Mouse (Mus musculus): Measurements from ENCODE around the gene Cd276. TPM values are rescaled to one million over a fixed set of nuclear protein-coding genes. Genes with fewer than 3 reads are reported as not detected.
A peak's percentile ranks its signal among the peaks of the same experiment; 100 is the strongest.

Gene Cd276
- polyA plus RNA-seq, 1 experiment from 2014 or later, result 35.6 TPM

GRCm38 (mm10) chr9:58544879-58545324, 10.3 kb downstream of the Cd276 start:
- Histone ChIP-seq H3K4me3 (ENCODE audit: low read depth, low read length) (no peak overlapping the region), H3K4me2 (ENCODE audit: low read length) (peak overlapping the region; percentile 13; the same call in 1 of the 2 replicates), H3K9me3 (ENCODE audit: control insufficient read depth, low read length) (no peaks in the 10 kb centered on the region), H3K4me1 (replicated peaks; ENCODE audit: control insufficient read depth, insufficient read depth, low read length) (peaks cover 7% of the 10 kb centered on the region), H3K36me3 (ENCODE audit: control insufficient read depth, insufficient read depth, low read length) (0 out of 2 replicates have a peak, but pooled peaks cover 4% of the 10 kb centered on the region), H3K27me3 (replicated peaks; ENCODE audit: control insufficient read depth, insufficient read depth, low read length) (no peaks in the 10 kb centered on the region), H3K9ac (ENCODE audit: low read length) (no peak overlapping the region), H3K27ac (ENCODE audit: low read depth) (no peak overlapping the region)
- no peak for DNase-seq (ENCODE audit: low spot score)
- 59% methylated on average over 4 of the region's 4 CpGs for WGBS
- ATAC-seq (replicated peaks; ENCODE audit: low FRiP score, low TSS enrichment, low read depth), result no peak

GRCm38 (mm10) chr9:58541895-58542338, 13.3 kb downstream of the Cd276 start:
- ATAC-seq (replicated peaks; ENCODE audit: low FRiP score, low TSS enrichment, low read depth) (no peak), DNase-seq (ENCODE audit: low spot score) (no peak)

DNA sequence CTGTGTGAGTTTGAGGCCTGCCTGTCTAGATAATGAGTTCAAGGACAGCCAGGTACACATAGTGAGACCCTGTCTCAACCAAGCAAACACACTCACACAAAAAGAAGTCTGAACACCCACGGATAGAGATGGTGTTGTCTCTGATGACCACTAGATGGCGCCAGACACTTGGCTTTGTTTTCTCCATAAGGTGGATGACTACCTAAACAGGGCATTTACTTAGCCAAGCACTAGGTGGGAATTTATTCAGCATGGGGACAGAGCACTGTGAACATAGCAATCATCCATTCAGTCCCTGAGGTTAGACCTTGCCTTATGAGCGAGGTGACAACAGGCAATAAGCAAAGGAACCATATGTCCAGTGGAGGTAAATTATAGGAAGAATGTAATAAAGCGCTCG, 15.4 kb downstream of the Cd276 start:
- ATAC-seq (replicated peaks; ENCODE audit: low FRiP score, low TSS enrichment, low read depth) (peak; percentile 50; the same call in 1 of the 2 replicates), DNase-seq (ENCODE audit: low spot score) (peak; percentile 72)
- Histone ChIP-seq H3K4me2 (ENCODE audit: low read length) (no peak overlapping the region), H3K27me3 (replicated peaks; ENCODE audit: control insufficient read depth, insufficient read depth, low read length) (no peaks in the 10 kb centered on the region), H3K9ac (ENCODE audit: low read length) (no peak overlapping the region), H3K4me3 (ENCODE audit: low read depth, low read length) (no peak overlapping the region), H3K27ac (ENCODE audit: low read depth) (no peak overlapping the region), H3K9me3 (ENCODE audit: control insufficient read depth, low read length) (no peaks in the 10 kb centered on the region), H3K4me1 (replicated peaks; ENCODE audit: control insufficient read depth, insufficient read depth, low read length) (peaks cover 7% of the 10 kb centered on the region), H3K36me3 (ENCODE audit: control insufficient read depth, insufficient read depth, low read length) (peaks cover 26% of the 10 kb centered on the region)
- 52% methylated on average over 5 of the region's 5 CpGs for WGBS

More at GRCm38 (mm10) chr9:58541895-58542338, 13.3 kb downstream of the Cd276 start:
- Histone ChIP-seq H3K4me3 (ENCODE audit: low read depth, low read length) (no peak overlapping the region), H3K9me3 (ENCODE audit: control insufficient read depth, low read length) (no peaks in the 10 kb centered on the region), H3K27me3 (replicated peaks; ENCODE audit: control insufficient read depth, insufficient read depth, low read length) (no peaks in the 10 kb centered on the region), H3K4me1 (replicated peaks; ENCODE audit: control insufficient read depth, insufficient read depth, low read length) (peaks cover 7% of the 10 kb centered on the region), H3K9ac (ENCODE audit: low read length) (no peak overlapping the region), H3K36me3 (ENCODE audit: control insufficient read depth, insufficient read depth, low read length) (peaks cover 20% of the 10 kb centered on the region), H3K27ac (ENCODE audit: low read depth) (0 out of 2 replicates have a peak overlapping the region, but pooled peaks have one; percentile 11), H3K4me2 (ENCODE audit: low read length) (no peak overlapping the region)
- 46% methylated on average over 6 of the region's 6 CpGs for WGBS

DNA sequence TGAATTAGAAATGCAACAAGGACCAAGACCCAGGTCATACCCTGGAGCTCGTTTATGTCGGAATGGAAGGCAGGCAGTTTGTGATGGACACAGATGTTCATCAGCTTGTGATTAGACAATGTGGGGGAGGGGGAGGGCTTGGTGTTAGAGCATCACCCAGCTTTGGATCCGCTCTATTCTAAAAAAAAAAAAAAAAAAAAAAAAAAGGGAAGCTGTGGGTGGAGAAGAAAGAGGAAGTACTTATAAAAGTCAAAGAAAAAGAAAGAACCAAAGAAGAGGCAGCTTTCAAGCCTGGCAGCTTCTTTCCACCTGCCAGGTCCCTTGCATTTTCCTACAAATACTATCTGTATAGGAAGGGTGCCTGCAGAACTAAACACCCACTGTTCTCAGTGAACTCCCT, 17.5 kb downstream of the Cd276 start:
- Histone ChIP-seq H3K4me3 (ENCODE audit: low read depth, low read length) (no peak overlapping the region), H3K27me3 (replicated peaks; ENCODE audit: control insufficient read depth, insufficient read depth, low read length) (no peaks in the 10 kb centered on the region), H3K4me1 (replicated peaks; ENCODE audit: control insufficient read depth, insufficient read depth, low read length) (peaks cover 7% of the 10 kb centered on the region), H3K9me3 (ENCODE audit: control insufficient read depth, low read length) (no peaks in the 10 kb centered on the region), H3K9ac (ENCODE audit: low read length) (no peak overlapping the region), H3K36me3 (ENCODE audit: control insufficient read depth, insufficient read depth, low read length) (peaks cover 40% of the 10 kb centered on the region), H3K27ac (ENCODE audit: low read depth) (no peak overlapping the region), H3K4me2 (ENCODE audit: low read length) (no peak overlapping the region)
- WGBS, result 82% methylated on average over 3 of the region's 3 CpGs
- ATAC-seq (replicated peaks; ENCODE audit: low FRiP score, low TSS enrichment, low read depth), result no peak
- DNase-seq (ENCODE audit: low spot score), result no peak

GRCm38 (mm10) chr9:58535447-58536134, 19.6 kb downstream of the Cd276 start:
- no peak overlapping the region for H3K27ac ChIP-seq (ENCODE audit: low read depth)
- WGBS, result 81% methylated on average over 20 of the region's 20 CpGs
- no peak for ATAC-seq (replicated peaks; ENCODE audit: low FRiP score, low TSS enrichment, low read depth)
- H3K36me3 ChIP-seq (ENCODE audit: control insufficient read depth, insufficient read depth, low read length), result peaks cover 53% of the 10 kb centered on the region
- no peaks in the 10 kb centered on the region for H3K9me3 ChIP-seq (ENCODE audit: control insufficient read depth, low read length)
- peak; percentile 62 for DNase-seq (ENCODE audit: low spot score)
- H3K4me1 ChIP-seq (replicated peaks; ENCODE audit: control insufficient read depth, insufficient read depth, low read length), result no peaks in the 10 kb centered on the region
- H3K9ac ChIP-seq (ENCODE audit: low read length), result no peak overlapping the region
- no peaks in the 10 kb centered on the region for H3K27me3 ChIP-seq (replicated peaks; ENCODE audit: control insufficient read depth, insufficient read depth, low read length)
- no peak overlapping the region for H3K4me2 ChIP-seq (ENCODE audit: low read length)
- no peak overlapping the region for H3K4me3 ChIP-seq (ENCODE audit: low read depth, low read length)

DNA sequence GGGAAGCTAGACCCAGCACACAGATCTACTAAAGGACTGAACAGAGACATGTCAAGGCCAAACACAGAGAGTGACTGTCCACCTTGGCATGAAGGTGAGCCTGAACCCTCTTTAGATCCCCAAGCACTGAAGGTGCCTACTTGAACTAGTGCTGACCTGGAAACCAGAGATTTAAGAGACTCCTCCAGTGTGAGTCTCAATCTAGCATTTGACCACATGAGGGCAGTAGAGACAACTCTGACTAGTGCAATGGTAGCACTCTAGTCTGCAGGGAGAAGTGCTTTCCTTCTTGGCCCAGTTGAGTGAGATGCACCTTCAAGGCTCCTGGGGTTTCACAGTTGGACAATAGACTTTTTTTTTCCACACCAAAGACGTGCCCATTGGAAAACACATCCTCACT, 20.5 kb downstream of the Cd276 start:
- DNase-seq (ENCODE audit: low spot score), result peak; percentile 64
- 39% methylated on average over 1 of the region's 1 CpGs for WGBS
- ATAC-seq (replicated peaks; ENCODE audit: low FRiP score, low TSS enrichment, low read depth), result no peak

DNA sequence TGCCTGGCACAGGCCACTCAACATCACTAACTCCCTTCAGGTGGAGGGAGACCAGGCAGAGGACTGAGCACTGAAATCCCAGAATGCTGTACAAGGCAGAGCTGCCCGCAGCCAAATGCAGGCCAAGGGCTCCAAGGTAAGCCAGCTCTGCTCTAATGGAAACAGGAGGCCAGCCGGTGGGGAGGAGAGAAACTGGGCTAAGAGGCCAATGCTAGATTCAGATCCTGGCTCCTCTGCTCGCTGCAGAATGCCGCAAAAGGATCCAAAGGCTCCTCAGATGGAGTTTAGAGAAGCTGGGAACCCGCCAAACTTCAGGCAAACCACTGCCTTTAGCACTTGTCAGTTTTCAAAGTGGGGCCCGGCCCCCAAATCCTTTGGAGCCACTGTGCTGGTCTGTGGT, 21.9 kb downstream of the Cd276 start:
- Histone ChIP-seq H3K9me3 (ENCODE audit: control insufficient read depth, low read length) (no peaks in the 10 kb centered on the region), H3K27ac (ENCODE audit: low read depth) (no peak overlapping the region), H3K36me3 (ENCODE audit: control insufficient read depth, insufficient read depth, low read length) (peaks cover 53% of the 10 kb centered on the region), H3K27me3 (replicated peaks; ENCODE audit: control insufficient read depth, insufficient read depth, low read length) (no peaks in the 10 kb centered on the region), H3K4me3 (ENCODE audit: low read depth, low read length) (no peak overlapping the region), H3K4me1 (replicated peaks; ENCODE audit: control insufficient read depth, insufficient read depth, low read length) (no peaks in the 10 kb centered on the region), H3K4me2 (ENCODE audit: low read length) (no peak overlapping the region), H3K9ac (ENCODE audit: low read length) (no peak overlapping the region)
- DNase-seq (ENCODE audit: low spot score) (no peak), ATAC-seq (replicated peaks; ENCODE audit: low FRiP score, low TSS enrichment, low read depth) (no peak)
- 93% methylated on average over 6 of the region's 6 CpGs for WGBS

More for the DNA sequence above, 20.5 kb downstream of the Cd276 start:
- no peaks in the 10 kb centered on the region for H3K27me3 ChIP-seq (replicated peaks; ENCODE audit: control insufficient read depth, insufficient read depth, low read length)
- H3K4me2 ChIP-seq (ENCODE audit: low read length), result no peak overlapping the region
- no peaks in the 10 kb centered on the region for H3K4me1 ChIP-seq (replicated peaks; ENCODE audit: control insufficient read depth, insufficient read depth, low read length)
- H3K4me3 ChIP-seq (ENCODE audit: low read depth, low read length), result no peak overlapping the region
- no peak overlapping the region for H3K9ac ChIP-seq (ENCODE audit: low read length)
- no peak overlapping the region for H3K27ac ChIP-seq (ENCODE audit: low read depth)
- H3K36me3 ChIP-seq (ENCODE audit: control insufficient read depth, insufficient read depth, low read length), result peaks cover 55% of the 10 kb centered on the region
- H3K9me3 ChIP-seq (ENCODE audit: control insufficient read depth, low read length), result no peaks in the 10 kb centered on the region

GRCm38 (mm10) chr9:58532236-58532635, 23.0 kb downstream of the Cd276 start:
- 93% methylated on average over 4 of the region's 4 CpGs for WGBS
- Histone ChIP-seq H3K4me2 (ENCODE audit: low read length) (no peak overlapping the region), H3K27ac (ENCODE audit: low read depth) (no peak overlapping the region), H3K4me3 (ENCODE audit: low read depth, low read length) (no peak overlapping the region), H3K9me3 (ENCODE audit: control insufficient read depth, low read length) (no peaks in the 10 kb centered on the region), H3K27me3 (replicated peaks; ENCODE audit: control insufficient read depth, insufficient read depth, low read length) (no peaks in the 10 kb centered on the region), H3K4me1 (replicated peaks; ENCODE audit: control insufficient read depth, insufficient read depth, low read length) (no peaks in the 10 kb centered on the region), H3K9ac (ENCODE audit: low read length) (no peak overlapping the region), H3K36me3 (ENCODE audit: control insufficient read depth, insufficient read depth, low read length) (peaks cover 56% of the 10 kb centered on the region)
- ATAC-seq (replicated peaks; ENCODE audit: low FRiP score, low TSS enrichment, low read depth), result no peak
- no peak for DNase-seq (ENCODE audit: low spot score)

DNA sequence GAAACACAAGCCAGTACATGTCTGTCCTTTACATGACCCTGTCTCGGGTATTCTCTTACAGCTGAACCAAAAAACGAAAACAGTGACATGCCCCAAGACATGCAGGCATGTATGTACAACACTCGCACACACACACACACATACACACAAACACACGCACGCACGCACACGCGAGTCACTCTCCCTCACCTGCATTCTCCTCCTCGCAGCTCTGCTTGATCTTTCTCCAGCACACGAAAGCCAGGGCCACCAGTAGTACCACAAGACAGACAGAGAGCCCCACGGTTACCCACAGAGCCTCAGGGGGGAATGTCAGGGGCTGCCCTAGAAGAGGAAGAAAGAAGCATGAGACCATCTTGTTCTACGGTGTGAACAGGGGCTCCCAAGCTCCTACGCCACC, 24.8 kb downstream of the Cd276 start:
- Histone ChIP-seq H3K27ac (ENCODE audit: low read depth) (no peak overlapping the region), H3K4me2 (ENCODE audit: low read length) (no peak overlapping the region), H3K9me3 (ENCODE audit: control insufficient read depth, low read length) (no peaks in the 10 kb centered on the region), H3K4me3 (ENCODE audit: low read depth, low read length) (no peak overlapping the region), H3K27me3 (replicated peaks; ENCODE audit: control insufficient read depth, insufficient read depth, low read length) (no peaks in the 10 kb centered on the region), H3K36me3 (ENCODE audit: control insufficient read depth, insufficient read depth, low read length) (peaks cover 57% of the 10 kb centered on the region), H3K4me1 (replicated peaks; ENCODE audit: control insufficient read depth, insufficient read depth, low read length) (no peaks in the 10 kb centered on the region), H3K9ac (ENCODE audit: low read length) (no peak overlapping the region)
- 92% methylated on average over 13 of the region's 13 CpGs for WGBS
- DNase-seq (ENCODE audit: low spot score), result no peak
- no peak for ATAC-seq (replicated peaks; ENCODE audit: low FRiP score, low TSS enrichment, low read depth)

Measured in intestine, embryonic 14.5 days (tissue).